Mouse (Mus musculus) gastrocnemius, postnatal 25 days (tissue): ENCODE data around the gene Sucnr1. TPM values are rescaled to one million over a fixed set of nuclear protein-coding genes. Genes with fewer than 3 reads are reported as not detected.
"Not testable (repeated sequence)": the region's sequence is repeated elsewhere in the genome, so short reads cannot be mapped to it uniquely, and the experiment has no call there.

Source experiments
- DNase-seq: peaks from one replicate; pipeline ENCODE4 v3.0.0; 2022
- long read RNA-seq, 2 experiments: library from polyadenylated mRNA; stranded (forward); transcript quantifications; one replicate each; pipeline ENCODE4 v2.0.0; 2021
- total RNA-seq, 2 experiments: library from RNA; stranded (reverse); gene quantifications; 1 replicate in 1 of 2; 2 replicates in 1 of 2; pipeline ENCODE4 v1.2.3; 2021

Gene Sucnr1
- under 1 TPM in 1 of 2 experiments, not detected in 1; 0.72 TPM for total RNA-seq
- long read RNA-seq, experiment 1 = 0 reads
- long read RNA-seq, experiment 2 = 0 reads

- DNase-seq = no peak
Measured at GRCm38 (mm10) chr3:60081648-60082047, at the start of gene Sucnr1. Gene Sucnr1, plus strand, starts transcription at chr3:60081869.

- DNase-seq = no peak
Measured at GRCm38 (mm10) chr3:60046221-60046913, 35.3 kb upstream of the Sucnr1 start.

DNA sequence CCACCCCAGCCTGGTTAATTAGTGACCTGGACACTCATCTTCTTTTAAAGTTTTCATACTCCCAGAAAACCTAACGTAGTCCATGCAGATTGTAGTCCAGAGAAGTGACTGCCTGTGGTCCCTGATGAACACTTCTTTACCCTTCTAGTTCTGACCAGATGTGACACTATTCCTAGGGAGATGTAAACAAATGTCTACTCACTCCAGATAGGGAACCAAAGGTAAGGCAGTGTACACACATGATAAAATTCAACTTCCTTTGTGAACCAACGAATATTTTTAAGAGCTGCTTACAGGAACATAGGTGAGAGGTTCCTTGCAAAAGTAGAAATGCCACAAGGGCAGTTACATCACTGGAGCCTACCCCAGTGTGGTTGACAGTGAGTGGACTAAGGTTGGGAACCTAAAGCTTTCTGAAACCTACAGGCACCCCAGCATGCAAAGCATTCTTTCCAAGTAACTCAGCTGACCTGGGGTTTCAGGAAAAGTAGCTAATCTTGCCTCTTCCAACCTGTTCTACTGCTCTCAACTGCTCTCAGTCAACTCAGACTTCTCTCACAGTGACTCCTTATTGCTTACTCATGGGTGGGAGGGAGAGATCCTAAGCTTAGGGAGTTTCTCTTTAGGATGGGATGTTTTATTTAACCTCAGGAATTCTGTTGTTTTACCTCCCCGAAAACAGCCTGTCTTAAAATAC lies 28.3 kb upstream of the Sucnr1 start:
- no peak for DNase-seq

- DNase-seq = no peak
Measured at GRCm38 (mm10) chr3:60053931-60054330, 27.7 kb upstream of the Sucnr1 start.

DNA sequence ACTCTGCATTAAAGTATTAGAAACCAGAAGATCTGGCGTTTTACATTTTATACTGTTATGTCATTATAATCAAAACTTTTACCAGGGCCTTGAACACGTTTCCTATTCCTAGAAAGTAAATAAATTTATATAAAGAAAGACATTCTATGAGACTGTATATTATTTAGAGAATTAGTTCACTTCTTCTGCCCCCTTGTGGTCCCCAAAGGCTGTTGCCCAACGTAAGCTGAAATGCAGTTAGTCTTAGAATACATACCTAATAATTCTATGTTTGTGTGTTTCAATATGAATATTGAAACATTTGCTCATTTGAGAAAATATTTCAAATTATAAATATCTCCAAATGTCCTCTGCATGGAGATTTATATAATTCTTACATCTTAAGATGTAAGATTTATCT lies 25.2 kb upstream of the Sucnr1 start:
- no peak for DNase-seq

DNA sequence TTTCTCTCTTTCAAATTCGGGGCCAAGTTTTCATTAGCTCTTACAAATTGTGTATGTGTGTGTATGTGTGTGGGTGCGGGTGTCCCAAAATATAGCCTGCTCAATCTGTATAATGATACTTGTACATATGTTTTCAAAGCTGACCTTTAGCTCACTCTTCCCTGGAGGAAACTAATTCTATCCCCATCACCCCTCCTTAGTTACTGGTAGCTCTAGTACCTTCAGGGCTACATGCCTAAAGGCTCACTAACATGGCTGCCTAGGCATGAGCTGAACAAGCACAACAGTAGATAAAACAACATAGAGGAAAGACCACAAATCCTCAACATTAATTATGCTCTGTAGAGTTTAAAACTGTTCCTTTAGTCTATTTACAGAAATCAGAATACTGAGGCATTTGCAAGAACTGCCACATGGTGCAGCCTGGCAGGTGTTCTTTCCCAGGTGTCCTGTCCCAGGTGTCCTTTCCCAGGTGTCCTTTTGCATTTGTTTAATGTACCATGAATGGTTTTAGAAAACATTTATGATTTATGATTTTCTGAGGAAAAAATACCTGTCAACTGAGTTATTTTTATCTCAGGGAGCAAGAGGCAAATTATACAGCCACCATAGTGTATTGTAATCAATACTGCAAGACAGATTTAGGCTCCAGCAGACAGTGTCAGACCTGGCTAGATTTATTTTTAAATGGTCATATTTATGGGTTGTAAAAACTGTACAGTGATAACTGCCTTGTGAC lies 24.4 kb upstream of the Sucnr1 start:
- DNase-seq = no peak

GRCm38 (mm10) chr3:60057809-60058082 lies 23.9 kb upstream of the Sucnr1 start:
- DNase-seq = no peak

GRCm38 (mm10) chr3:60078883-60079415 lies 2.7 kb upstream of the Sucnr1 start:
- no peak for DNase-seq

DNA sequence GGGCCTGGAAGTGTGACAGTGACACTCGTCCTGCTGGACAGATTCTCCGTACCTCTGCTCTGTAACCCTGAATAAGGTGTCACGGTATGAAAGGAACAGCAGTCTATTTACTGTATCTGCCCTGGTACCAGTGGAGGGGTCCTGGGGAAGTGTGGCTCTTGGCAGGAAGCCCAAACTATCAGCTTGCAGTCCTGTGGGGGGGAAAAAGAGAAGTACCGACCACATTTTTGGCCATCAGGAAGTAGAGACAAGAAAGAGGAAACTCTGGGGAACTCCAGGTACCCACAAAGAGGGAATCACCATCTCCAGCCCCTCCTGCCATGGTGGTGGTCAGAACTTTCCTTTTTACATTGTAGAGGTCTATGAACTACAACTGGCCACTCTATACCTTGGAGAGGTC lies 1.1 kb upstream of the Sucnr1 start:
- no peak for DNase-seq

GRCm38 (mm10) chr3:60082746-60083145 lies 1.1 kb downstream of the Sucnr1 start:
- no peak for DNase-seq

GRCm38 (mm10) chr3:60085729-60086128 lies 4.1 kb downstream of the Sucnr1 start:
- no peak for DNase-seq

DNA sequence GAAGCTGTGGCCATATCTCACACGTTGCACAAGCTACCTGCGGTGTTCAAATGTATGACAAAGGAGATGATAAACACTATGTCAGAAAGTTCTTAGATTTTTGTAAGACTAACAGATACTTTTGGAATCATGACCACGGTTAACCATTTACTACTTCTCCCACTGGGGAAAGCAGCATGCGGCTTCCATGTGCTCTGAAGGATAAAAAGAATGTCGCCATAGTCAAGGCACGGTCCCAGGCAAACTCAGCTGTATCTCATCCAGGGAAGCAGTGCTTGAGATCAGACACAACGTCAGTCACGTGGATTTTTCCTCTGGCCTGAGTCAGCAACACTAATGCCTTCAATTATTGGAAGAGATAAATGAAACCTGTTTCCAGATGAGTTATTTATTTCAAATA lies 9.7 kb downstream of the Sucnr1 start:
- no peak for DNase-seq

GRCm38 (mm10) chr3:60094386-60095156 lies 12.9 kb downstream of the Sucnr1 start:
- no peak for DNase-seq

- DNase-seq = no peak
Measured at GRCm38 (mm10) chr3:60096941-60097340, 15.3 kb downstream of the Sucnr1 start.

GRCm38 (mm10) chr3:60097485-60097884 lies 15.8 kb downstream of the Sucnr1 start:
- DNase-seq = no peak

DNA sequence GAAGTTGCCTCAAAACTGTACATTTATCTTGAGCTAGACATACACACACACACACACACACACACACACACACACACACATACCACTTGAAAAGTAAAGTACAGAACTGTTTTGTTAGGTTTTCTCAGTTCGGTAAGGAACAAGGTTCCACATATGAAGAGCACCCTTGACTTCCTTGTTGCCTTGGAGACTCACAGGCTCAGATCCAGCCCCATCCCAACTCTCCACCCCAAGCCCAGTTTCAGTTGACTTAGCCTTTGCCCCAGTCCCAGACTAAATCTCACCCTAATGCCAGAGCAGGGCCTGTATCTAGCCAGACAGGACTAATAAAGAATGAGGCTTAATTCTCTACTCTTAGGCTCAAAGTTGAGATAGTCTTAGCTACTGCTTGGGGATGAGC lies 16.9 kb downstream of the Sucnr1 start:
- no peak for DNase-seq

- DNase-seq = no peak
Measured at GRCm38 (mm10) chr3:60104462-60105109, 22.9 kb downstream of the Sucnr1 start.

DNA sequence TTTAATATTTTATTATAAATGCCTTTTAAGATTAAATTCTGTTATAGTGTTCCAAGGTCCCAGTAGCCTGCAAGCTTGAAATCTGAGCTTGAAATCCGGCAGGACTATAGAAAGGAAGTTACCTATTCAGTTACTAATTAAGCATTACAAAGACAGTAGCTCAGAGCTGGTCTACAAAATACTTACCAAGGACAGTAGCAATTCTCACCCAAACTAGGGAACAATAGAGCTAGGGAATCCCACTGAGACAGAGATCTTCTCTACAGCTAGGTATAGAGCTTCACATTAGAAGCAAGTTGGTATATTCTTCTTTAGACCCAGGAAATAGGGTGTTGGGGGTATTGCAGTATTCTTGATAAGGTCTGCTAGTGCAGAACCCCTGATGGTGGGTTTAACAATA lies 24.8 kb downstream of the Sucnr1 start:
- not testable (repeated sequence) for DNase-seq

- DNase-seq = no peak
Measured at GRCm38 (mm10) chr3:60107736-60108135, 26.1 kb downstream of the Sucnr1 start.

GRCm38 (mm10) chr3:60108815-60109214 lies 27.1 kb downstream of the Sucnr1 start:
- DNase-seq = no peak

GRCm38 (mm10) chr3:60111135-60111710 lies 29.6 kb downstream of the Sucnr1 start:
- no peak for DNase-seq
